Mouse (Mus musculus) intestine, postnatal 0 days (tissue): Measurements from ENCODE around the gene Ndufb11. TPM values are rescaled to one million over a fixed set of nuclear protein-coding genes. Genes with fewer than 3 reads are reported as not detected.

Experiments used
- ATAC-seq: fragments of 200-750 bp; cut with Nextera tagmentation; 2 replicates; pipeline ENCODE4 v1.8.0; 2017; ENCODE audit warnings: mild to moderate bottlenecking, moderate TSS enrichment, moderate library complexity
- H3K27ac ChIP-seq: fragments of 300-500 bp; sonication (generic); 2 replicates; pipeline ENCODE4 v1.5.1; 2014; ENCODE audit warnings: mild to moderate bottlenecking, low read depth, low read length, moderate library complexity
- H3K27me3 ChIP-seq: fragments of 300-500 bp; sonication (generic); replicated peaks from 2 replicates; pipeline ENCODE4 v1.6.1; 2014; ENCODE audit warnings: low read length, mixed read lengths; ENCODE audit not compliant: control insufficient read depth, insufficient read depth
- H3K36me3 ChIP-seq: fragments of 300-500 bp; sonication (generic); 2 replicates; pipeline ENCODE4 v1.6.1; 2014; ENCODE audit warnings: mild to moderate bottlenecking, moderate library complexity; ENCODE audit not compliant: control insufficient read depth, insufficient read depth
- H3K4me1 ChIP-seq: fragments of 300-500 bp; sonication (generic); replicated peaks from 2 replicates; pipeline ENCODE4 v1.6.1; 2014; ENCODE audit warnings: antibody characterized with exemption, low read length, mixed read lengths; ENCODE audit not compliant: control insufficient read depth, insufficient read depth
- H3K4me2 ChIP-seq: fragments of 300-500 bp; sonication (generic); replicated peaks from 2 replicates; pipeline ENCODE4 v1.6.1; 2014; ENCODE audit warnings: low read depth, mild to moderate bottlenecking, moderate library complexity
- H3K4me3 ChIP-seq: fragments of 300-500 bp; sonication (generic); 2 replicates; pipeline ENCODE4 v1.5.1; 2014; ENCODE audit warnings: low read depth, low read length
- H3K9ac ChIP-seq: fragments of 300-500 bp; sonication (generic); 2 replicates; pipeline ENCODE4 v1.6.1; 2014; ENCODE audit warnings: mild to moderate bottlenecking, low read depth, low read length
- H3K9me3 ChIP-seq: fragments of 300-500 bp; sonication (generic); 2 replicates; pipeline ENCODE4 v1.6.1; 2016; ENCODE audit warnings: mixed run types; ENCODE audit not compliant: control insufficient read depth
- CTCF ChIP-seq: sonication (generic); IDR thresholded peaks from 2 replicates; pipeline ENCODE4 v1.5.1; 2016; ENCODE audit warnings: low read depth, mild to moderate bottlenecking, control low read depth, antibody characterized with exemption, moderate library complexity
- WGBS: fragments of 180-500 bp; shearing (Covaris S2); extraction: QIAGEN DNeasy Blood & Tissue Kit; methylation state at CpG from one replicate; pipeline ENCODE4 v1.1.7; 2014; 5-methylcytosine and 5-hydroxymethylcytosine counted together
- polyA plus RNA-seq: library from polyadenylated mRNA; unstranded; fragments of >200 nt; fragmentation: Nextera tagmentation; extraction: Ambion mirVana; gene quantifications from 2 replicates; pipeline ENCODE4 v1.2.1, GENCODE M21; 2015

The Ndufb11 gene
- polyA plus RNA-seq, 1 experiment from 2014 or later: 339 TPM

DNA sequence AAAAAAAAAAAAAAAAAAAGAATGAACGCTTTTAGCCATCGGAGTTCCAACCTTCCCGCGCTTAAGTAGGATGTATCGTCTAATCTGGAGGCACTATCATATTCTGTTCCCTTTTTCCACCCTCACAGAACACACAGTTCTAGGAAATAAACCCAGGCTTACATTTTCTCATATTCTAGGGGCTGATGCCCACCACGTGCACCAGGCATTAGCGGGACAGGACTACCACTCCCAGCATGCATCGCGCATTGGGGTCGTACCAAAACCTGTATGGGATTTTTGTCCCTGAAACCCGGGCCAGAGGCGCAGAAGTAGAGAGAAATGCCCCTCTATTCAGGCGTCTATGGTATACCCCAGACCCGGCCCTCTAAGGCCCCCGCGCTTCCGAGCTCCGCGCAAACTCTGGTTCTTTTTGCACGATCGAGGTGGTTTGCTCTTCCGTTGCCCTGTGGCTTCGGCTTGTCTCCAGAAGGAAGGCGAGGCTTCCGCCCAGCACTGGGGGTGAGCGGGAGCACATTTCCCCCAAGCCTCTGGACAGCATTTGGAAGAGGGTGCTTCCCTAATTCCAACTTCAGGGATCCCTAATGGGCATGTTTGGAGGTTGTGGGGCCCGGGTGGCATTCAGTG is 40.7 kb upstream of the Ndufb11 start, which contains the start of gene Uba1:
Gene Uba1 (plus strand): TSS at position 301 of the 627 bp plus-strand sequence.
- WGBS: 13% methylated on average over 27 of the region's 27 CpGs
- peak within 1 kb of the TSS; percentile 48 for H3K4me3 ChIP-seq
- peak; percentile 82 for ATAC-seq

DNA sequence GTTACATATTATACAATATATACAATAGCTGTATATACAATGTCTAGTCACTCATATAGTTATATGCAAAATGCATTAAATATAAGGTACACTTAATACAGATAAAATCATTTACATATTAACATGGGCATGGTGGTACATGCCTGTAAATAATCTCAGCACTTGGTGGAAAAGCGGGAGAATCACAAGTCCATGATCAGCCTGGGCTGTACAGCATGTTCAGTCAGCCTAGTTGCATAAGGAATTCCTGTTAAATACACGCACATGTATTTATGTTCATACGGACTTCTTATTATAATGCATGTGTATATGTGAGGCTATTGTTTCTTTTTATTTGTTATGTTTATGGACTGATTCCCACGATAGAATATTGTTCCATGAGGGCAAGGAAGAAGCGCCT is 40.2 kb upstream of the Ndufb11 start:
- H3K9me3 ChIP-seq: no peaks in the 10 kb centered on the region
- peak overlapping the region; percentile 75 for H3K4me2 ChIP-seq
- no peaks in the 10 kb centered on the region for H3K4me1 ChIP-seq
- H3K4me3 ChIP-seq: peak overlapping the region; percentile 48
- H3K27me3 ChIP-seq: no peaks in the 10 kb centered on the region
- H3K36me3 ChIP-seq: no peaks in the 10 kb centered on the region
- WGBS: 28% methylated on average over 5 of the region's 5 CpGs
- no peak for ATAC-seq
- no peak for TF ChIP-seq CTCF
- H3K27ac ChIP-seq: no peak overlapping the region
- no peak overlapping the region for H3K9ac ChIP-seq

More for the DNA sequence above, 40.7 kb upstream of the Ndufb11 start, which contains the start of gene Uba1:
- no peaks in the 10 kb centered on the region for H3K36me3 ChIP-seq
- H3K4me2 ChIP-seq: peak within 1 kb of the TSS; percentile 75
- H3K4me1 ChIP-seq: no peaks in the 10 kb centered on the region
- TF ChIP-seq CTCF: no peak
- H3K27me3 ChIP-seq: no peaks in the 10 kb centered on the region
- no peaks in the 10 kb centered on the region for H3K9me3 ChIP-seq
- peak within 1 kb of the TSS; percentile 38 for H3K9ac ChIP-seq
- no peak within 1 kb of the TSS; the same call in 1 of the 2 replicates for H3K27ac ChIP-seq

GRCm38 (mm10) chrX:20644780-20645179 is 27.4 kb upstream of the Ndufb11 start:
- H3K9me3 ChIP-seq: no peaks in the 10 kb centered on the region
- H3K4me3 ChIP-seq: no peak overlapping the region
- no peak overlapping the region for H3K4me2 ChIP-seq
- WGBS: 83% methylated on average over 5 of the region's 5 CpGs
- no peaks in the 10 kb centered on the region for H3K27me3 ChIP-seq
- no peak overlapping the region for H3K9ac ChIP-seq
- no peak for ATAC-seq
- H3K4me1 ChIP-seq: no peaks in the 10 kb centered on the region
- TF ChIP-seq CTCF: no peak
- H3K27ac ChIP-seq: no peak overlapping the region
- peaks cover 15% of the 10 kb centered on the region for H3K36me3 ChIP-seq

- no peak overlapping the region for H3K9ac ChIP-seq
- H3K27me3 ChIP-seq: no peaks in the 10 kb centered on the region
- no peak for TF ChIP-seq CTCF
- no peaks in the 10 kb centered on the region for H3K4me1 ChIP-seq
- no peaks in the 10 kb centered on the region for H3K9me3 ChIP-seq
- no peak overlapping the region for H3K4me3 ChIP-seq
- WGBS: 84% methylated on average over 2 of the region's 2 CpGs
- H3K27ac ChIP-seq: no peak overlapping the region
- ATAC-seq: no peak
- no peak overlapping the region for H3K4me2 ChIP-seq
- H3K36me3 ChIP-seq: peaks cover 15% of the 10 kb centered on the region
Observed at GRCm38 (mm10) chrX:20638141-20638540, 20.7 kb upstream of the Ndufb11 start.

DNA sequence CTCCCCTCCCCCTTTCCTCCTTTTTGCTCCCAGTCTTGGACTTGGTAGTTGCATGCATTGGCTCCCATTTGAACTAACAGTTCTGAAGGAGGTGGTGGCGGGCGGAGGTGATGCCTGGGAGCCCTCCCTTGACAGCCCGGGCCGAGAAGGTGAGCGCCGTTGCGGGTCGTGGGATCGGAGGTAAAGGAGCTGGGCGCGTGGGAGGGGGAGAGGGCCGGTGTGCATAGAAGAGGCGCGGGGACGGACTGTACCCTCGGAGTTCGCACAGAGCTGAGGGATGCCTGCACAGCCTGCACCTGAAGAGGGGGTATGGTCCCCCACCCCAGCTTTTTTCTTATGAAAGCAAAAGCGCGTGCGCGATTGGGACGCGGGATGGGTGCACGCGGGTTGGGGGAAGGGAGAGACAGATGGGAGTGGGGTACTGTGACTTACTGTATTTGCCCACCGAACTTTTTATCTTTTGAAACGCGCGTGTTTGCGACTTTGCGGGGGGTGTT is 532 bp upstream of the Ndufb11 start:
- TF ChIP-seq CTCF: no peak
- 21% methylated on average over 31 of the region's 31 CpGs for WGBS
- Histone ChIP-seq H3K27ac (peak overlapping the region; percentile 73), H3K4me3 (peak overlapping the region; percentile 64), H3K36me3 (no peaks in the 10 kb centered on the region), H3K9me3 (no peaks in the 10 kb centered on the region), H3K9ac (peak overlapping the region; percentile 64), H3K4me2 (peak overlapping the region; percentile 60), H3K27me3 (no peaks in the 10 kb centered on the region), H3K4me1 (no peaks in the 10 kb centered on the region; the same call in 1 of the 2 replicates)
- ATAC-seq: peak; percentile 38

DNA sequence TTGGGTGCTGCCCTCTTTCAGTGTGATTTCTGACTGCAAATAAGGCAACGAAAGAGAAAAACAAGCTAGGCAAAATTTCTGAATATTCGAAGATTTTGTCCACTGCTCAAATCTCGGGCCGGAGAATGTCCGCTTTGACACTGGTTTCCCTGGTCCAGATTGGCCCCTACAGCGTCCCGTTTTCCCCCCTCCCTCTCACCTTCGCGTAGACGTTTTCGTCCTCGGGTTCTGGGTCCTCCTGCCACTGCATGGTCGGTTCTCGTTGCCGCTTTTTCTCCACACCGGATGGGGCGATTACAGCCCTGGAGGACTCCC is 601 bp downstream of the Ndufb11 start:
- H3K4me2 ChIP-seq: peak overlapping the region; percentile 55
- no peak for TF ChIP-seq CTCF
- peak overlapping the region; percentile 73 for H3K27ac ChIP-seq
- H3K27me3 ChIP-seq: no peaks in the 10 kb centered on the region
- no peaks in the 10 kb centered on the region for H3K36me3 ChIP-seq
- 17% methylated on average over 17 of the region's 17 CpGs for WGBS
- H3K4me1 ChIP-seq: no peaks in the 10 kb centered on the region; the same call in 1 of the 2 replicates
- peak overlapping the region; percentile 50 for H3K4me3 ChIP-seq
- no peaks in the 10 kb centered on the region for H3K9me3 ChIP-seq
- ATAC-seq: no peak
- H3K9ac ChIP-seq: peak overlapping the region; percentile 59
